Mouse (Mus musculus): ENCODE results near the gene Cpxm2.

The Cpxm2 gene

DNA sequence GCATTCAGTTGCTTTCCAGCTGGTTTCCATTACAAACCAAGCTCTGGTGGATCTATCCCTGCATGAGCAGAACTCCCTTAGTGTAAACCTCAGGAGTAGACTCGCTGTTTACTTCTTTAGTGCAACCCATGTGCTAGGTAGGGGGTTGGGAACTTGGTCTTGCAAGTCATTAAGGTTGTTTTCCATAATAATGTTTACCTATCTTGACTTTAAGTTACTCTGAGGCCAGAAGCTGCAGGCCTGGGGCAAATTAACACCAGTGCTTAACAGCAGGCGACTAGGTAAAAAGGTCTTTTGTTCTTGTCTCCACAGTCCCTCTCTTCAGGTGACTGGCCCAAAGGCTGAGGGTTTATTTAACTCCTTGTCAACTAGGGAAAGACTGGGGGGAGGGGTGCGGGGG is 139.3 kb downstream of the Cpxm2 start:
- no peak for DNase-seq

GRCm38 (mm10) chr7:132013970-132014369 is 140.6 kb downstream of the Cpxm2 start:
- DNase-seq: no peak

DNA sequence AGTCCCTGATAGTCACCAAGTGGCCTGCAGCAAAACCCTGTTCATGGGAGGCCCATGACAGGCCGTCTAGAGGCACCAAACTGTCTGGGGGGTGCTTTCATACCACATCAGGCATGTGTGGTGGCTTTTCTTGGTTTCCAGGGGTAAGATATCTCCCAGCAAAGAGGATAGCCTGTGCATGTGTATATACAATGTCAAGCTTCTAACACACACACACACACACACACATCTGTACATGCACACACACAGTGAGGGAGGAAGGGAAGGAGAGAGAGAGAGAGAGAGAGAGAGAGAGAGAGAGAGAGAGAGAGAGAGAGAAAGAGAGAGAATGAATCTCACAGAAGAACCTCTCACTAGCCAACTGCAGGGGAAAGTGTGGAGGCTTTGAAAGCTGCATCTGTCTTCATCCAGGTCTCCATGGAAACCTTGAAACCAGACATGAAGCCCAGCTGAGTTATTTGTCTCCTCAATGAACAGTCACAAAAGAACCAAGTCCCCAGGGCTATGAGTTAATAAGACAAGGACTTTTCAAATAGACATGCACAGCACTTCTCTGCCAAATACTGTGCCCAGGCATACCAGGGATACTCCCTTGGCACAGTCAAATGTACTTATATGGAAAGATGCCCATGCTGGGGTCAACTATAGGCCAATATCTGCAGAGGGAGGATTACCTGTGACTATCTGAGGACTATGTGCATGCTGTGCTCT is 141.4 kb downstream of the Cpxm2 start:
- no peak for DNase-seq

DNA sequence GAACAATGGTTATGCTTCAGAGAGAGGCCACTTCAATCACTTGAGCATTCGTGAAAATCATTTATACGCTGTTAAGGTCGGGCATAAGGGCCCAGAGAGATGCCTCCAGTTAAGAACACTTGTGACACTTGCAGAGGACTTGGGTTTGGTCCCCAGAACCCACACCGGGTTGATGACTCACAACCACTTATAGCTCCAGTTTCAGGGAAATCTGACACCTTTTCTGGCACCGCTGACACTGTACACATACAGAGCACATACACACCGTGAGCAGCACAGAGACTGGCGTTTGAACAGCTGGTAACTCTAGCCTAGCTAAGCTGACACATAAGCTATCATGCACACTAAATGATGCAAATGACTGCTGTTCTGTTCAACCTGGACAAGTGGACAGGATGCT is 145.5 kb downstream of the Cpxm2 start:
- no peak for DNase-seq

GRCm38 (mm10) chr7:132005996-132006696 is 148.4 kb downstream of the Cpxm2 start:
- no peak for DNase-seq

DNA sequence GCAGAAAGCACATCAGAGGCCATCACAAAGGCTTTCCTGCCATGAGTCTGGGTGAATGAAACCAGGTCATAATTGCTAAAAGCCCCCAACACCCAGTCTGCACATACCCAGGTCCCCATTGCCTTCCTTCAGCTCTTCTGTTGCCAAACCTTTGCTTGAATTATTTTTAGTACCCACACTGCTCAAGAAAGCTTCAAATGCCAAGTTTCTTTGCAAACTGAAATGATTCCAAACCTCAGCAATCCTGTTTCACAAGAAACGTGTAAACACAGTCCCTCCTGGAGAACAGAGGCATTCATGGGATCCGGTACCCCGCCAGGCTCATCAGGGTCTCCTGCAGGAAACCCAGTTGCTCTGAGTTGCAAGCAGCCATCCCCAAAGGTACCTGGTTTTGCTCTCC is 161.7 kb downstream of the Cpxm2 start:
- DNase-seq: no peak

DNA sequence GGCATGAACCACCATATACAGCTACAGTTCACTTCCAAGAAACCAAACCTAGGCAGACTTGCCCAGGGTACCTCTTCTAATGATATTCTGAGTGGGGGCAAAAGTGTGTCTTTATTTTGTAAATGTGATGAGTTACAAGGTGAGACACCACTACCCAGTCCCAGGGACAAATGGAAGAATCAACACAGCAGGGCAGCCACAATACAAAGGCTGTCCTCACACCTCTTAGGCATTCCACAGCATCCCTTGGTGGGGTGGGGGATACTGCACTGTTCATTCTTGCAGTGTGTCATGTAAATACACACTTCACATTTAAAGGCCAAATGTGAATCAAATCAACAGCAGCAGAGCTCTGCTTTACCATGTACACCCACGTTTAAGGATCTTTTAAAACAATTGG is 162.3 kb downstream of the Cpxm2 start:
- DNase-seq: no peak

GRCm38 (mm10) chr7:131989056-131989455 is 165.5 kb downstream of the Cpxm2 start:
- DNase-seq: no peak

Data from lung, postnatal 14 days (tissue).